Mouse (Mus musculus): ENCODE measurements around the gene Flrt2.
"Not testable (repeated sequence)": the region's sequence is repeated elsewhere in the genome, so short reads cannot be mapped to it uniquely, and the experiment has no call there.

Flrt2 gene

GRCm38 (mm10) chr12:95691961-95692767 lies at the start of gene Flrt2:
Gene Flrt2 (plus strand): TSS chr12:95692226.
- DNase-seq (ENCODE audit: low spot score), result peak; percentile 19

- no peak for DNase-seq (ENCODE audit: low spot score)
Observed at GRCm38 (mm10) chr12:95642226-95642625, 49.8 kb upstream of the Flrt2 start.

- not testable (repeated sequence) for DNase-seq (ENCODE audit: low spot score)
Observed at GRCm38 (mm10) chr12:95647179-95647578, 44.8 kb upstream of the Flrt2 start.

- no peak for DNase-seq (ENCODE audit: low spot score)
Observed at GRCm38 (mm10) chr12:95652172-95653156, 39.6 kb upstream of the Flrt2 start.

GRCm38 (mm10) chr12:95656594-95656993 lies 35.4 kb upstream of the Flrt2 start:
- no peak for DNase-seq (ENCODE audit: low spot score)

- no peak for DNase-seq (ENCODE audit: low spot score)
Observed at GRCm38 (mm10) chr12:95667296-95667695, 24.7 kb upstream of the Flrt2 start.

- DNase-seq (ENCODE audit: low spot score), result no peak
Observed at GRCm38 (mm10) chr12:95675711-95676110, 16.3 kb upstream of the Flrt2 start.

- DNase-seq (ENCODE audit: low spot score), result no peak
Observed at GRCm38 (mm10) chr12:95690819-95691218, 1.2 kb upstream of the Flrt2 start.

- no peak for DNase-seq (ENCODE audit: low spot score)
Observed at GRCm38 (mm10) chr12:95692948-95693650, 1.1 kb downstream of the Flrt2 start.

- DNase-seq (ENCODE audit: low spot score), result peak; percentile 22
Observed at GRCm38 (mm10) chr12:95693651-95694471, 1.8 kb downstream of the Flrt2 start.

- DNase-seq (ENCODE audit: low spot score), result no peak
Observed at GRCm38 (mm10) chr12:95694507-95694906, 2.5 kb downstream of the Flrt2 start.

- DNase-seq (ENCODE audit: low spot score), result peak; percentile 43
Observed at GRCm38 (mm10) chr12:95694991-95695833, 3.2 kb downstream of the Flrt2 start.

GRCm38 (mm10) chr12:95695834-95696521 lies 4.0 kb downstream of the Flrt2 start:
- no peak for DNase-seq (ENCODE audit: low spot score)

GRCm38 (mm10) chr12:95696522-95697025 lies 4.5 kb downstream of the Flrt2 start:
- no peak for DNase-seq (ENCODE audit: low spot score)

GRCm38 (mm10) chr12:95698556-95698955 lies 6.5 kb downstream of the Flrt2 start:
- no peak for DNase-seq (ENCODE audit: low spot score)

GRCm38 (mm10) chr12:95700746-95701145 lies 8.7 kb downstream of the Flrt2 start:
- no peak for DNase-seq (ENCODE audit: low spot score)

- DNase-seq (ENCODE audit: low spot score), result no peak
Observed at GRCm38 (mm10) chr12:95701580-95701979, 9.6 kb downstream of the Flrt2 start.

GRCm38 (mm10) chr12:95705006-95705405 lies 13.0 kb downstream of the Flrt2 start:
- no peak for DNase-seq (ENCODE audit: low spot score)

GRCm38 (mm10) chr12:95723265-95723664 lies 31.2 kb downstream of the Flrt2 start:
- DNase-seq (ENCODE audit: low spot score), result no peak

All from urinary bladder, postnatal 25 days (tissue).